Mouse (Mus musculus) forebrain, embryonic 11.5 days (tissue): ENCODE measurements at regions not wholly inside any gene's neighbourhood (a gene's known extent, or its start where the extent isn't known, plus 50 kb on each side); places are given as distances from the start of the nearest gene placed in this dataset.

ENCODE experiments used
- ATAC-seq: fragments of 200-750 bp; cut with Nextera tagmentation; replicated peaks from 2 replicates; pipeline ENCODE4 v1.8.0; 2017; ENCODE audit warnings: moderate TSS enrichment; ENCODE audit not compliant: low FRiP score
- DNase-seq: peaks from one replicate; pipeline ENCODE4 v3.0.0-alpha.2; 2017; ENCODE audit warnings: low spot score
- H3K27ac ChIP-seq: fragments of 300-500 bp; sonication (generic); 2 replicates; pipeline ENCODE4 v1.5.1; 2014; ENCODE audit warnings: low read depth, low read length
- H3K27me3 ChIP-seq: fragments of 300-500 bp; sonication (generic); 2 replicates; pipeline ENCODE4 v1.6.1; 2014; ENCODE audit warnings: mild to moderate bottlenecking, low read length, mixed read lengths; ENCODE audit not compliant: control insufficient read depth, insufficient read depth
- H3K36me3 ChIP-seq: fragments of 300-500 bp; sonication (generic); 2 replicates; pipeline ENCODE4 v1.6.1; 2014; ENCODE audit warnings: mild to moderate bottlenecking, low read length, moderate library complexity, mixed read lengths; ENCODE audit not compliant: control insufficient read depth, insufficient read depth
- H3K4me1 ChIP-seq: fragments of 300-500 bp; sonication (generic); replicated peaks from 2 replicates; pipeline ENCODE4 v1.6.1; 2014; ENCODE audit warnings: low read length, mixed read lengths; ENCODE audit not compliant: control insufficient read depth, insufficient read depth
- H3K4me2 ChIP-seq: fragments of 300-500 bp; sonication (generic); 2 replicates; pipeline ENCODE4 v1.6.1; 2014; ENCODE audit warnings: low read depth, mild to moderate bottlenecking, low read length, moderate library complexity, mixed read lengths; ENCODE audit not compliant: severe bottlenecking
- H3K4me3 ChIP-seq: fragments of 300-500 bp; sonication (generic); 2 replicates; pipeline ENCODE4 v1.5.1; 2014; ENCODE audit warnings: low read depth, low read length
- H3K9ac ChIP-seq: fragments of 300-500 bp; sonication (generic); 2 replicates; pipeline ENCODE4 v1.6.1; 2014; ENCODE audit warnings: low read length
- H3K9me3 ChIP-seq: fragments of 300-500 bp; sonication (generic); 2 replicates; pipeline ENCODE4 v1.6.1; 2016; ENCODE audit warnings: low read length, mixed read lengths; ENCODE audit not compliant: control insufficient read depth
- WGBS: fragments of 180-500 bp; shearing (Covaris S2); extraction: QIAGEN DNeasy Blood & Tissue Kit; methylation state at CpG from one replicate; pipeline ENCODE4 v1.1.7; 2014; 5-methylcytosine and 5-hydroxymethylcytosine counted together

DNA sequence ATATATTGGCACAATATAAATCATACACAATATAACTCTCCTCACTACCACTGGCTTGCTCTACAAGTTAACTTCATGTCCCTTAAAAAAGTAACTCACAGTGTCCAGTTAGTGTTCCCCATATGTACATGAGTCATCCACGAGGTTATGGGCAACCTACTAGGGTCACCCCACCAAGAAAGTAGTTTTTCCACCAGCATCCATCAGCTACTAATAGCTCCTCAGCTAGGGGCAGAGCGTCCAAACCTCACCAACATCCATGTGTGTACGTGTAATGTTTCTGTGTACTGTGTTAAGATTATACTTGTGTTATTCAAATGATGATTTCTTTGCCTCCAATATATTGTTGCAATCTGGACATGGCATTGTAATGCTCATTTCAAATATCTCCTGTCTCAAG, 264.7 kb upstream of the 9630041A04Rik start:
- Histone ChIP-seq H3K4me2 (no peak overlapping the region), H3K27me3 (no peaks in the 10 kb centered on the region), H3K9me3 (no peaks in the 10 kb centered on the region), H3K9ac (no peak overlapping the region), H3K27ac (no peak overlapping the region), H3K4me1 (no peaks in the 10 kb centered on the region), H3K36me3 (no peaks in the 10 kb centered on the region), H3K4me3 (no peak overlapping the region)
- DNase-seq (no peak), ATAC-seq (no peak)
- WGBS = 91% methylated on average over 3 of the region's 3 CpGs

DNA sequence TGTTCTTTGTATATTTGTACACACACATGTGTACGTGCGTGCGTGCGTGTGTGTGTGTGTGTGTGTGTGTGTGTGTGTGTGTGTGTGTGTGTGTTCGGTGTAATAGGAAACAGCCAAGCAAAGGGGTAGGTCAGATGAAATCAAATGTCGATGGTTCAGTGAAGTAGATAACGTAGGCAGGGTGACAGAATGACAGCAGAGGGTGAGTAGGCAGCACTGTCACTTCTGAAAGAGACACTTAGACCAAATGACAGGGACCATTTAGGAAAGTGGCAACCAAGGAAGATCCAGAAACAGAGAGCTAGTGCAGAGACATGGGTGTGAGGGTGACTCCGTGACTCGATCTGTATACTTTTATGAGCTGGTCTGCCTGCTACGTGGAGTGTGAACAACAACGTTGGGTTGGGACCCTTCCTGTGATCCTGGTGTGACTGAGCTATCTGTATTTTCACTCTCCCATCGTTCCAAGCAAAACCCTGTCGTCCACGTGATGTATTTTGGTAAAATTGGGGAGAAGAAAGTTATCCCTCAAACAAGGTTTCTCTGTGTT, 266.5 kb upstream of the 9630041A04Rik start:
- Histone ChIP-seq H3K4me3 (no peak overlapping the region), H3K9ac (no peak overlapping the region), H3K27me3 (no peaks in the 10 kb centered on the region), H3K27ac (no peak overlapping the region), H3K9me3 (no peaks in the 10 kb centered on the region), H3K4me2 (no peak overlapping the region), H3K36me3 (no peaks in the 10 kb centered on the region), H3K4me1 (no peaks in the 10 kb centered on the region)
- DNase-seq = no peak
- WGBS = 88% methylated on average over 14 of the region's 14 CpGs
- no peak for ATAC-seq

DNA sequence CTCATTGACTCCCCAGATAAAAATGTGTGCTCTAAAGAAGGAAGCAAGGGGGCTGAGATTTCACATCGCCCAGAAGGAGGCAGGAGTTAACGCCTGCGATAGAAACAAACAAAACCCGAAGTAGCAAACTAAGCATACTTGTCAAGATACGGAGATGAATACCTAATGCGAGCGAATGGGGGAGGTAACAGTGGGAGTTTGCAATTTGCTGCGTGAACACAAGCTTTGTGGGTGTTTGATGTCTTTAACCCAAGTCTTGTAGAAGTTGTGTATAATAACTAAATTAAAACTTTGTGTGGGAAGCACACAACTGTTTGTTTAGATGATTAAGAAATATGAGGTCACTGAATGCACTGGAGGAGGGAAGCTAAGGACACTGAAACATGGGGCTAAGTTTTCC, 269.0 kb upstream of the 9630041A04Rik start:
- H3K27me3 ChIP-seq = no peaks in the 10 kb centered on the region
- no peaks in the 10 kb centered on the region for H3K4me1 ChIP-seq
- no peak overlapping the region for H3K4me2 ChIP-seq
- no peak overlapping the region for H3K4me3 ChIP-seq
- no peaks in the 10 kb centered on the region for H3K36me3 ChIP-seq
- DNase-seq = no peak
- H3K9ac ChIP-seq = no peak overlapping the region
- no peak overlapping the region for H3K27ac ChIP-seq
- no peaks in the 10 kb centered on the region for H3K9me3 ChIP-seq
- 81% methylated on average over 8 of the region's 8 CpGs for WGBS
- ATAC-seq = no peak

DNA sequence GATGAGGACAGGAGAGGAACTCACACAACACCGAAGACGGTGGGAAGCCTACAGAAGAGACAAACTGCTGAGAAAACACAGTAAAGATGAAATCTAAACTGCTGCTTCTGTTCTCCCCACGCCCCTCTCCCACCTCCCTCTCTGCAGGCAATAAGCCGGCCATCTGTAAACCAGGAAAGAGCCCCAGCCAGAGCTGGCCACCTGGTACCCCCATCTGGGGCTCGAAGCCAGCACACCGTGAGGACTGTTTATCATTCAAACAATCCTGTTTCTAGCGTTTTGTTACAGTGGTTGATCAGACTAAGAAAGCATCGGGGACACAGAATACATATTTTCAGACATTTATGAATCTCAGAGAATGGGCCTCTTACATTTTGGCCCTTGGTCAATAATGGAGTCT, 270.0 kb upstream of the 9630041A04Rik start:
- no peaks in the 10 kb centered on the region for H3K27me3 ChIP-seq
- DNase-seq (no peak), ATAC-seq (no peak)
- H3K4me2 ChIP-seq = no peak overlapping the region
- no peak overlapping the region for H3K9ac ChIP-seq
- WGBS = 82% methylated on average over 8 of the region's 8 CpGs
- H3K4me1 ChIP-seq = no peaks in the 10 kb centered on the region
- H3K36me3 ChIP-seq = no peaks in the 10 kb centered on the region
- no peak overlapping the region for H3K4me3 ChIP-seq
- no peak overlapping the region for H3K27ac ChIP-seq
- no peaks in the 10 kb centered on the region for H3K9me3 ChIP-seq

DNA sequence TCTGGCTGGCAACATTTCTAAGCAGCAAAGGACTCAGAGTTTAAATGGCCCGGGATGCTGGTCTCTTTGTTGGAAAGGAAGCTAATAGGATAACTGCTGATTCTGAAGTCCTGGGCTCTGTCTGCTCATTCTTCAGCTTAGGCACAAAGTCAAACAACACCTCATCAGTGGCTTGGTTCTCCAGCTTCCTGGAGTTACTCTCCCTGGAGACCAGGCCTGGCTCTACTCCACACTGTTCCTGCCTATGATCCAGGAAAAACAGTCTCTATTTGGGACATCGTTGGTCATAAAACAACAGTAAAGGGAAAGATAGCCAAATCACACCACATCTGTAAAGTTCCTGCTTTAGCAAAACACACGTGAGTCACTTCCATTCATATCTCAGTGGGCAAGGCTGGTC, 271.3 kb upstream of the 9630041A04Rik start:
- Histone ChIP-seq H3K9me3 (no peaks in the 10 kb centered on the region), H3K27me3 (no peaks in the 10 kb centered on the region), H3K4me2 (no peak overlapping the region), H3K9ac (no peak overlapping the region), H3K4me3 (no peak overlapping the region), H3K36me3 (no peaks in the 10 kb centered on the region), H3K27ac (no peak overlapping the region), H3K4me1 (no peaks in the 10 kb centered on the region)
- ATAC-seq (no peak), DNase-seq (no peak)
- 96% methylated on average over 3 of the region's 3 CpGs for WGBS

DNA sequence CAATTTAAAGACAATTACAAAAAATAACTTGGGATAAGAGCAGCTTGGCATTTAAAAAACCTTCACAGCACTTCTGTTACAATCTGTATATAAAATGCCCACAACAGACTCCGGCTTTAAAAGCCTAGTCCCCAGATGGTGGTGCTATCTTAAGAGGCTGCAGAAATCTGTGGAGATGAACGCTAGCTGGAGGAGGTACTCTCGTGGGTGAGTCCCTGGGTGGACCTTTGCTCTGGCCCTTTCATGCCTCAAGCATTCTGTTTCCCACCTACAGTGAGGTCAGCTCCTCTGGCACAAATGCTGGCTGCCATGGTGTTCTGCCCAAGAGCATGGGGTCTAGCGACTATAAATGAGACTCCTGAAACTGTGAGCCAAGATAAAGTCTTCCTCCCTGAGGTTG, 280.6 kb upstream of the 9630041A04Rik start:
- Histone ChIP-seq H3K4me1 (no peaks in the 10 kb centered on the region), H3K4me2 (no peak overlapping the region), H3K4me3 (no peak overlapping the region), H3K36me3 (no peaks in the 10 kb centered on the region), H3K9me3 (no peaks in the 10 kb centered on the region), H3K27ac (no peak overlapping the region), H3K9ac (no peak overlapping the region), H3K27me3 (no peaks in the 10 kb centered on the region)
- 89% methylated on average over 4 of the region's 4 CpGs for WGBS
- DNase-seq = no peak
- no peak for ATAC-seq

DNA sequence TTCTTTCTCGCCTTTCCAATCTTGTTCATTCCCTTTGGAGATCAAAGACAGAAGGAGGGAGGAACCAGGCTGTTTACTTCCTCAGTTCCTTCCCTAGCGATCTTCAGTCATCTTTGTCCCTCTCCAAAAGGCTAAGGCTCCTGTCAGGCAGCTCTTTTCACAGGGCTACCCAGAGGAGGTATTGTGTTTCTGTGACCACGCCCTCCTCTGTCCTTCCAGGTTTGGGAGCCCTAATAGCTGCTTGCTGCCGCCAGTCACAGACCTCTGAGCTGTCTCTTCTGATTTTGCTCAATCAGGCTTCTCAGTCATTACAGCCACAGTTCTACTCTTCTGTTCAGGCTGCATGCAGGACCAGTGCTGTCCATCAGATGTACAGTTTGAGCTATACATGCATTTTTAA, 290.9 kb upstream of the 9630041A04Rik start:
- no peaks in the 10 kb centered on the region for H3K36me3 ChIP-seq
- no peaks in the 10 kb centered on the region for H3K9me3 ChIP-seq
- no peak overlapping the region for H3K9ac ChIP-seq
- no peak overlapping the region for H3K4me2 ChIP-seq
- no peaks in the 10 kb centered on the region for H3K27me3 ChIP-seq
- no peak for DNase-seq
- no peak overlapping the region for H3K4me3 ChIP-seq
- no peak for ATAC-seq
- H3K27ac ChIP-seq = no peak overlapping the region
- H3K4me1 ChIP-seq = no peaks in the 10 kb centered on the region; the same call in 1 of the 2 replicates
- WGBS = 4% methylated on average over 4 of the region's 4 CpGs

DNA sequence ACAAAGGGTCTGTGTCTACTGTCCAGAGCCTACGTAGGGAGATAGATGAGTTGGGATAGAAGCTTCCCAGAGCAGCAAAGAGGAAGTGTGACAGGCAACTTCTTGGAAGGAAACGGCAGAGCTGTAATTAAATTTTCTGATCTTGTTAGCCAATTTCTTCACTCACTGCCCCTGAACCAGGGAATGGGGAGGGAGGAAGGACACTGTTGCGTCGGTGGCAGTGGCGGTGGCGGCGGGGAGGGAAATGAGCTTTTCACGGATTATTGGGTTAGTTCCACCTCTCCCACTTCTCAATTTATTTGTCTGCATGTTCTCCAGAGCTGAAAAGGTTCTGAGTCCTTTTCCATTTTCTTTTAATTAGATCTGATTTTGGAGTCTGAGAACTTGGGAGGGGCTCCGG, 298.4 kb upstream of the 9630041A04Rik start:
- H3K9me3 ChIP-seq = no peaks in the 10 kb centered on the region
- no peak for ATAC-seq
- H3K27ac ChIP-seq = no peak overlapping the region
- no peaks in the 10 kb centered on the region for H3K36me3 ChIP-seq
- WGBS = 57% methylated on average over 9 of the region's 9 CpGs
- H3K4me1 ChIP-seq = no peaks in the 10 kb centered on the region
- no peak overlapping the region for H3K4me3 ChIP-seq
- H3K27me3 ChIP-seq = no peaks in the 10 kb centered on the region
- H3K9ac ChIP-seq = no peak overlapping the region
- no peak for DNase-seq
- no peak overlapping the region for H3K4me2 ChIP-seq

DNA sequence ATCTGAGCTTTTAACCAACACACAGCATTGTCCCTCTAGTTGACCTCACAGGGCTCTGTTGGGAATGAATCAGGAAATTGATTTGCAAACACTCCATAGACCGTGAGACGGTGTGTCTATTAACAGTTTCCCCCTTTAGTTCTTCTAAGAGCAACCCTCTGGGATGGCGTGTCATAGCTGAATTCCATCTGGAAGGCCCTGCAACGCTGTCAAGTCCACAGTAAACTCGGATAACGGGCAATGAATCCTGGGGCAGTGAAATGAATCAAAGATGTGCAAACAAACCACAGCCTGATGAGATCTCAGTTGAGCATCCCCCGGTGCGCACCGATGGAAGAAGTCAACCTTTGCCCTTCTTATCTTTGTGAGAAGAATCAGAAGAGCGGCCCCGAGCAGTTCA, 302.3 kb upstream of the 9630041A04Rik start:
- DNase-seq (no peak), ATAC-seq (no peak)
- no peaks in the 10 kb centered on the region for H3K36me3 ChIP-seq
- H3K9ac ChIP-seq = no peak overlapping the region
- H3K4me2 ChIP-seq = no peak overlapping the region
- H3K4me3 ChIP-seq = no peak overlapping the region
- no peaks in the 10 kb centered on the region for H3K9me3 ChIP-seq
- H3K4me1 ChIP-seq = no peaks in the 10 kb centered on the region
- no peak overlapping the region for H3K27ac ChIP-seq
- 82% methylated on average over 11 of the region's 11 CpGs for WGBS
- H3K27me3 ChIP-seq = no peaks in the 10 kb centered on the region
